Mouse (Mus musculus) kidney, adult 2 months (tissue): ENCODE measurements around the gene Igsf21. TPM values are rescaled to one million over a fixed set of nuclear protein-coding genes. Genes with fewer than 3 reads are reported as not detected.

Experiments
- DNase-seq: peaks from one replicate; pipeline ENCODE4 v3.0.0; 2021
- H3K27ac ChIP-seq: fragments of 200-500 bp; 2 replicates; pipeline ENCODE4 v1.5.1; 2012; ENCODE audit warnings: low read depth, low read length, control low read depth, inconsistent platforms; ENCODE audit not compliant: insufficient read depth
- H3K27me3 ChIP-seq: fragments of 200-500 bp; replicated peaks from 2 replicates; pipeline ENCODE4 v1.6.1; 2012; ENCODE audit warnings: mild to moderate bottlenecking, moderate library complexity, low read length, inconsistent platforms; ENCODE audit not compliant: control insufficient read depth, insufficient read depth
- H3K36me3 ChIP-seq: fragments of 200-500 bp; 2 replicates; pipeline ENCODE4 v1.6.1; 2012; ENCODE audit warnings: mild to moderate bottlenecking, moderate library complexity, low read length, inconsistent platforms; ENCODE audit not compliant: control insufficient read depth, insufficient read depth
- H3K4me1 ChIP-seq: fragments of 200-500 bp; 2 replicates; pipeline ENCODE4 v1.6.1; 2011; ENCODE audit warnings: low read length; ENCODE audit not compliant: control insufficient read depth, insufficient read depth
- H3K4me3 ChIP-seq: fragments of 200-500 bp; 2 replicates; pipeline ENCODE4 v1.5.1; 2011; ENCODE audit warnings: mild to moderate bottlenecking, low read depth, low read length, control low read depth; ENCODE audit not compliant: insufficient read depth
- CTCF ChIP-seq: fragments of 200-500 bp; conservative IDR thresholded peaks from 2 replicates; pipeline ENCODE4 v1.5.1; 2011; ENCODE audit warnings: low read depth, mild to moderate bottlenecking, control low read depth, low read length, moderate library complexity, mixed read lengths; ENCODE audit not compliant: insufficient read depth, insufficient read length
- POLR2A ChIP-seq: fragments of 200-500 bp; IDR thresholded peaks from one replicate; pipeline ENCODE4 v1.6.1; 2011; ENCODE audit warnings: low read depth, low read length, control low read depth
- WGBS: fragments of 180-500 bp; shearing (Covaris S2); methylation state at CpG from one replicate; pipeline ENCODE4 v1.1.7; 2018; 5-methylcytosine and 5-hydroxymethylcytosine counted together
- polyA plus RNA-seq: library from polyadenylated mRNA; depleted of rRNA; stranded (reverse); fragments of >200 nt; gene quantifications from 2 replicates; pipeline ENCODE4 v1.2.3, GENCODE M21; 2012

Gene Igsf21
- polyA plus RNA-seq, 1 experiment = 0.39 TPM

DNA sequence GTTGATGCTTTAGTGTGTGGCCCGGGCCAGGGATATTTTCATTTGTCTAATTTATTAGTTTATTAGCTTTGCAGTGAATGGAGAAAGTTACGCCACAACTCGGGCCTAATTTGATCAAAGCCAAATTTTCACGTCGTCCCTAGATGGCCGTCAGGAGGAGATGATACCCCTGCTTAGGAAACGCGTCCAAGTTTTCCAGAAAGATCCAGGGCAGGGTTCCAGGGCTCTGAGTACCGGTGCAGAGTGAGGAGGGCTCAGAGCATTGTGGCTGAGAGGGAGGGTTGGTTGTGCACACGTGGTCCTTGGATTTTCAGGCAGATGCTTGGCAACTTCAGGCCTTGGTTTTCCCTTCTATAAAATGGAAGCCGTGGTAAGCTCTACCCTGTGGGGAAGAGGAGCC, 154.2 kb downstream of the Igsf21 start:
- TF ChIP-seq CTCF = no peak
- no peak for TF ChIP-seq POLR2A
- H3K4me3 ChIP-seq = no peak overlapping the region
- H3K27me3 ChIP-seq = no peaks in the 10 kb centered on the region
- no peaks in the 10 kb centered on the region for H3K36me3 ChIP-seq
- 27% methylated on average over 11 of the region's 11 CpGs for WGBS
- H3K4me1 ChIP-seq = no peaks in the 10 kb centered on the region
- no peak for DNase-seq
- H3K27ac ChIP-seq = no peak overlapping the region

GRCm38 (mm10) chr4:140091693-140092092, 154.9 kb downstream of the Igsf21 start:
- no peaks in the 10 kb centered on the region for H3K27me3 ChIP-seq
- WGBS = 45% methylated on average over 3 of the region's 3 CpGs
- TF ChIP-seq CTCF = no peak
- no peak for TF ChIP-seq POLR2A

GRCm38 (mm10) chr4:140089676-140090075, 156.9 kb downstream of the Igsf21 start:
- no peaks in the 10 kb centered on the region for H3K4me1 ChIP-seq
- no peaks in the 10 kb centered on the region for H3K27me3 ChIP-seq
- WGBS = 90% methylated on average over 4 of the region's 4 CpGs
- TF ChIP-seq POLR2A = no peak
- no peak for TF ChIP-seq CTCF
- no peak for DNase-seq
- H3K4me3 ChIP-seq = no peak overlapping the region
- H3K36me3 ChIP-seq = no peaks in the 10 kb centered on the region
- no peak overlapping the region for H3K27ac ChIP-seq

More at GRCm38 (mm10) chr4:140091693-140092092, 154.9 kb downstream of the Igsf21 start:
- DNase-seq = no peak
- Histone ChIP-seq H3K36me3 (no peaks in the 10 kb centered on the region), H3K4me1 (no peaks in the 10 kb centered on the region), H3K27ac (no peak overlapping the region), H3K4me3 (no peak overlapping the region)

DNA sequence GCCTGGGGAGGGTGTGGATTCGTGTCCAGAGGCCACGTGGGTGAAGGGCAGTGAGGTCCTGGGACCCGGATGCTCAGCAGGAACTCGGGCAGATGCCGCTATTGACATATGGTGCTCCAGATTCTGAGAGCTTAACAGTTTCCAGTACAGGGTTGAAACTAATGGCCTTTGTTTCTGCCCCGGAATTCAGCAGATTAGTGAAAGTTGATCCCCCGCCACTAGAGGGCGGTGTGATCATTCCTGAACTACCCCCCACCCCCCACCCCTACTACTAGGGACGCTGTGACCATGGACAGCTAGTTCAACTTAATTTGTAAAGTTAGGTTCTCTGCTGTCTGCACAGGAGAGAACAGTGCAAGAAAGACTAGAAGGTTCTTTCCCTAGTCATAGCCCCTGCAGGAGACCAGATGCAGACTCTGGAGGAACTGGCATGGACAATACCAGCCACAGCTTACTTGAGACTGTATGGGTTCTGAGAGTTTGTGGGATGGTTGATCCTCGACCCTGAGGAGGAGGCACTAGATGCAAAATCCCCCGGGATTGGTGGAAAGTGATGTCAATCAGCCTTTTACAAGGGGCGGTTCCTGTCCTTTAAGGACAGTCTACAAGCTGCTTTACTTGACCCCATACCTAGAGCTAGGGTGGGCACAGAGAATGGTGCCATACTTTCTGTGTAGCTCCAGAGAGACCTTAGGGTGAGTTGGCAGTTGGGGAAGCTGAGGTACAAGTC, 157.7 kb downstream of the Igsf21 start:
- no peak overlapping the region for H3K27ac ChIP-seq
- no peaks in the 10 kb centered on the region for H3K36me3 ChIP-seq
- H3K27me3 ChIP-seq = no peaks in the 10 kb centered on the region
- TF ChIP-seq POLR2A (no peak), CTCF (peak; percentile 38)
- DNase-seq = no peak
- WGBS = 77% methylated on average over 12 of the region's 12 CpGs
- H3K4me1 ChIP-seq = no peaks in the 10 kb centered on the region
- H3K4me3 ChIP-seq = no peak overlapping the region

GRCm38 (mm10) chr4:140086192-140086591, 160.4 kb downstream of the Igsf21 start:
- Histone ChIP-seq H3K27me3 (no peaks in the 10 kb centered on the region), H3K36me3 (no peaks in the 10 kb centered on the region), H3K4me3 (no peak overlapping the region), H3K27ac (no peak overlapping the region), H3K4me1 (no peaks in the 10 kb centered on the region)
- DNase-seq = no peak
- WGBS = 64% methylated on average over 7 of the region's 7 CpGs
- TF ChIP-seq POLR2A = no peak
- TF ChIP-seq CTCF = no peak

DNA sequence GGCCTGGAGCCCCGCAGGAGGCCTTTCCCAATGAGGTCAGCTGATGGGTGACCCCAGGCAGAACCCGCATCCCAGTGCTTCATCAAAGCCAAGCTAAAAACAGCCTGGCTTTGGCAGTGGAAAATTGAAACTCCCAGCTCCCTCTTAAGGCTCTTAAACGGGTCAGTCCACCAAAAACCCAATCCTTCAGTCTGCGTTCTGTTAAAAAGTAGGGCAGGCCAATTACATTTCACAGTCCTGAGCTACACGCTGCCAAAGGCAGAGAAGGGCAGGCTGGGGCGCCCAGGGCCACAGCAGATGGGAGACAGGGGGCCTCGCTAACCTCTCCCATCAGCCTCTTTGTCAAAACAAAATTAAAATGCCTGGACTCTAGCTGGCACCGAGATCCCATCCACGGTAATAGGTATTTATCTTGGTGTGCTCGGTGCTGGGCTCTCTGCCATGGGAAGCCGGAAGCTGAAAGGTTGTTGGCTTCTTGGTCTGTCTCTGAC, 162.0 kb downstream of the Igsf21 start:
- TF ChIP-seq CTCF (no peak), POLR2A (no peak)
- 41% methylated on average over 11 of the region's 11 CpGs for WGBS
- Histone ChIP-seq H3K4me1 (no peaks in the 10 kb centered on the region), H3K27me3 (no peaks in the 10 kb centered on the region), H3K4me3 (no peak overlapping the region), H3K27ac (no peak overlapping the region), H3K36me3 (no peaks in the 10 kb centered on the region)
- DNase-seq = peak; percentile 11

GRCm38 (mm10) chr4:140084064-140084463, 162.5 kb downstream of the Igsf21 start:
- WGBS = 90% methylated on average over 5 of the region's 5 CpGs
- H3K27ac ChIP-seq = no peak overlapping the region
- H3K4me3 ChIP-seq = no peak overlapping the region
- no peaks in the 10 kb centered on the region for H3K4me1 ChIP-seq
- TF ChIP-seq POLR2A = no peak
- no peak for TF ChIP-seq CTCF
- no peak for DNase-seq
- H3K36me3 ChIP-seq = no peaks in the 10 kb centered on the region
- no peaks in the 10 kb centered on the region for H3K27me3 ChIP-seq
